Mouse (Mus musculus): Measurements from ENCODE around the gene Shpk. TPM values are rescaled to one million over a fixed set of nuclear protein-coding genes. Genes with fewer than 3 reads are reported as not detected.

Shpk gene
- polyA plus RNA-seq, 1 experiment from 2014 or later: 2.2 TPM

DNA sequence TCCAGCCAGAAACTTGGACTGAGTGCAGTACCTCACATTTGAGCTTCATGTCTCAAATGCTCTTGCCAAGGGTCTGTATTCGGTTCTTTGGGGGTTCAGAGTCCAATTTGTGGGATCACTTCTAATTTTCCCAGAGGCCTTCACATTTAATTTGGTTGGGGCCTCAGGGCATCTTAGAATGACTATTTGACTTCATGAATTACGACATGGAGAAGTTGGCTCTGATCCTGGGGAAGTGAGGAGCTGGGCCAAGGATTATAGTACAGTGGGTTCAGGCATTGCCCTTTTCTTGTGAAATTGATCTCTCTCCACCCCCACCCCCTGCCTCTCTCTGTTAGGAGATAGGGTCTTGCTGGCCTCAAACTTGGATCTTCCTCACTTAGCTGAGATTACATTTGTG, 1.8 kb downstream of the Shpk start:
- Histone ChIP-seq H3K4me3 (replicated peaks) (no peak overlapping the region), H3K9ac (no peak overlapping the region), H3K9me3 (replicated peaks) (no peaks in the 10 kb centered on the region), H3K27me3 (no peaks in the 10 kb centered on the region), H3K36me3 (no peaks in the 10 kb centered on the region), H3K4me2 (no peak overlapping the region), H3K4me1 (replicated peaks) (peaks cover 25% of the 10 kb centered on the region), H3K27ac (no peak overlapping the region)
- WGBS (ENCODE audit: insufficient replicate concordance): 65% methylated on average over 2 of the region's 2 CpGs
- DNase-seq: no peak
- ATAC-seq (ENCODE audit: low read depth): no peak

GRCm38 (mm10) chr11:73201597-73201996, 2.3 kb downstream of the Shpk start:
- Histone ChIP-seq H3K27ac (no peak overlapping the region), H3K9ac (no peak overlapping the region), H3K36me3 (no peaks in the 10 kb centered on the region), H3K27me3 (no peaks in the 10 kb centered on the region), H3K9me3 (replicated peaks) (no peaks in the 10 kb centered on the region), H3K4me1 (replicated peaks) (peaks cover 25% of the 10 kb centered on the region), H3K4me3 (replicated peaks) (no peak overlapping the region), H3K4me2 (no peak overlapping the region)
- ATAC-seq (ENCODE audit: low read depth): no peak
- DNase-seq: no peak
- WGBS (ENCODE audit: insufficient replicate concordance): 41% methylated on average over 4 of the region's 4 CpGs

- Histone ChIP-seq H3K9me3 (replicated peaks) (no peaks in the 10 kb centered on the region), H3K36me3 (no peaks in the 10 kb centered on the region), H3K27me3 (no peaks in the 10 kb centered on the region), H3K9ac (no peak overlapping the region), H3K4me2 (no peak overlapping the region), H3K27ac (no peak overlapping the region), H3K4me1 (replicated peaks) (peaks cover 10% of the 10 kb centered on the region), H3K4me3 (replicated peaks) (no peak overlapping the region)
- DNase-seq (no peak), ATAC-seq (ENCODE audit: low read depth) (no peak)
- 75% methylated on average over 8 of the region's 8 CpGs for WGBS (ENCODE audit: insufficient replicate concordance)
These were observed 4.6 kb downstream of the Shpk start for GRCm38 (mm10) chr11:73203895-73204294.

GRCm38 (mm10) chr11:73205194-73205593, 5.9 kb downstream of the Shpk start:
- H3K4me2 ChIP-seq: no peak overlapping the region
- H3K27ac ChIP-seq: no peak overlapping the region
- H3K4me1 ChIP-seq (replicated peaks): peaks cover 2% of the 10 kb centered on the region
- H3K36me3 ChIP-seq: no peaks in the 10 kb centered on the region
- ATAC-seq (ENCODE audit: low read depth) (no peak), DNase-seq (no peak)
- WGBS (ENCODE audit: insufficient replicate concordance): 61% methylated on average over 7 of the region's 7 CpGs
- no peaks in the 10 kb centered on the region for H3K27me3 ChIP-seq
- H3K9ac ChIP-seq: no peak overlapping the region
- H3K4me3 ChIP-seq (replicated peaks): no peak overlapping the region
- no peaks in the 10 kb centered on the region for H3K9me3 ChIP-seq (replicated peaks)

GRCm38 (mm10) chr11:73207621-73208020, 8.4 kb downstream of the Shpk start:
- no peaks in the 10 kb centered on the region for H3K4me1 ChIP-seq (replicated peaks)
- H3K27ac ChIP-seq: no peak overlapping the region
- H3K4me3 ChIP-seq (replicated peaks): no peak overlapping the region
- H3K9ac ChIP-seq: no peak overlapping the region
- 64% methylated on average over 2 of the region's 2 CpGs for WGBS (ENCODE audit: insufficient replicate concordance)
- H3K36me3 ChIP-seq: no peaks in the 10 kb centered on the region
- H3K27me3 ChIP-seq: no peaks in the 10 kb centered on the region
- ATAC-seq (ENCODE audit: low read depth) (no peak), DNase-seq (no peak)
- no peak overlapping the region for H3K4me2 ChIP-seq
- H3K9me3 ChIP-seq (replicated peaks): no peaks in the 10 kb centered on the region

DNA sequence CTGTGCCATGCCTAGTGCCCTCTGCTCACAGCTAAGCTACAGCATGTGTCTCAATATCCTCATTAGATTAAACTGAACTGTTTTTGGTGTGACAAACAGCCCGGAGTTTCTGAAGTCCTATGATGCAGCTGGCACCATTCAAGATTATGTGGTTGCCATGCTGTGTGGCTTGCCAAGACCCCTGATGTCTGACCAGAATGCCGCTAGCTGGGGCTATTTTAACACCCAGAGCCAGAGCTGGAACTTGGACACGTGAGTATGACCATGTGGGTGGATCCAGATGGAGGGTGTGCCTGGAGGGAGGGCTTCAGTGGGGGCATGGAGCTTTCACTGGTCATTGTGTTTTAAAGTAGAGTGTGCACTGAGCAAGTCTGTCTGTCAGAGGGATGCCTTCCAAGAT, 14.7 kb downstream of the Shpk start:
- no peaks in the 10 kb centered on the region for H3K9me3 ChIP-seq (replicated peaks)
- no peaks in the 10 kb centered on the region for H3K27me3 ChIP-seq
- DNase-seq (no peak), ATAC-seq (ENCODE audit: low read depth) (no peak)
- WGBS (ENCODE audit: insufficient replicate concordance): 55% methylated on average over 3 of the region's 3 CpGs
- no peak overlapping the region for H3K9ac ChIP-seq
- no peaks in the 10 kb centered on the region for H3K4me1 ChIP-seq (replicated peaks)
- no peak overlapping the region for H3K27ac ChIP-seq
- no peaks in the 10 kb centered on the region for H3K36me3 ChIP-seq
- H3K4me2 ChIP-seq: no peak overlapping the region
- no peak overlapping the region for H3K4me3 ChIP-seq (replicated peaks)

DNA sequence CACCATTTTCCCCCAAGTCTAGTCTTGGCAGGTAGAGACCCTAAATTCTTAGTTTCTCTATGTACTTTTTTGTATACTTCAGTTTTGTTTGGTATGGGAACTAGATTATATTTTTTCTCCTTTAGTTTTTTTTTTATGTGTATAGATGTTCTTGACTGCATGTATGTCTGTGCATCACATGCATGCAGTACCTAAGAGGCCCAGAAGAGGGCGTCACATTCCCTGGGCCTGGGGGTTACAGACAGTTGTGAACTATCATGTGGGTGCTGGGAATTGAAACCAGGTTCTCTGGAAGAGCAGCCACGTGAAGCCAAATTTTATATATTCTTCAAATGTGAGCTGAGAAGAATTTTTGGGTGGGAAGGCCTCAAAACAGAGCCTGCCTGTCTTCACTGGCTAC, 20.4 kb downstream of the Shpk start:
- Histone ChIP-seq H3K4me3 (replicated peaks) (no peak overlapping the region), H3K27me3 (no peaks in the 10 kb centered on the region), H3K4me1 (replicated peaks) (no peaks in the 10 kb centered on the region), H3K4me2 (no peak overlapping the region), H3K9ac (no peak overlapping the region), H3K36me3 (no peaks in the 10 kb centered on the region), H3K27ac (no peak overlapping the region), H3K9me3 (replicated peaks) (no peaks in the 10 kb centered on the region)
- 43% methylated on average over 2 of the region's 2 CpGs for WGBS (ENCODE audit: insufficient replicate concordance)
- DNase-seq (no peak), ATAC-seq (ENCODE audit: low read depth) (no peak)

GRCm38 (mm10) chr11:73220651-73221050, 21.4 kb downstream of the Shpk start:
- Histone ChIP-seq H3K9me3 (replicated peaks) (no peaks in the 10 kb centered on the region), H3K4me3 (replicated peaks) (no peak overlapping the region), H3K27me3 (no peaks in the 10 kb centered on the region), H3K4me2 (no peak overlapping the region), H3K36me3 (no peaks in the 10 kb centered on the region), H3K4me1 (replicated peaks) (no peaks in the 10 kb centered on the region), H3K27ac (no peak overlapping the region), H3K9ac (no peak overlapping the region)
- 77% methylated on average over 1 of the region's 1 CpGs for WGBS (ENCODE audit: insufficient replicate concordance)
- DNase-seq (no peak), ATAC-seq (ENCODE audit: low read depth) (no peak)

- ATAC-seq (ENCODE audit: low read depth) (no peak), DNase-seq (no peak)
- Histone ChIP-seq H3K4me3 (replicated peaks) (no peak overlapping the region), H3K4me2 (no peak overlapping the region), H3K36me3 (no peaks in the 10 kb centered on the region), H3K9me3 (replicated peaks) (no peaks in the 10 kb centered on the region), H3K9ac (no peak overlapping the region), H3K4me1 (replicated peaks) (no peaks in the 10 kb centered on the region), H3K27ac (no peak overlapping the region), H3K27me3 (no peaks in the 10 kb centered on the region)
- WGBS (ENCODE audit: insufficient replicate concordance): 30% methylated on average over 5 of the region's 5 CpGs
These were observed 23.6 kb downstream of the Shpk start for GRCm38 (mm10) chr11:73222846-73223245.

GRCm38 (mm10) chr11:73223966-73224365, 24.7 kb downstream of the Shpk start:
- WGBS (ENCODE audit: insufficient replicate concordance): 61% methylated on average over 2 of the region's 2 CpGs
- H3K9me3 ChIP-seq (replicated peaks): no peaks in the 10 kb centered on the region
- no peak overlapping the region for H3K9ac ChIP-seq
- H3K4me1 ChIP-seq (replicated peaks): no peaks in the 10 kb centered on the region
- H3K4me2 ChIP-seq: no peak overlapping the region
- no peak overlapping the region for H3K4me3 ChIP-seq (replicated peaks)
- no peaks in the 10 kb centered on the region for H3K36me3 ChIP-seq
- no peaks in the 10 kb centered on the region for H3K27me3 ChIP-seq
- DNase-seq (no peak), ATAC-seq (ENCODE audit: low read depth) (no peak)
- H3K27ac ChIP-seq: no peak overlapping the region

GRCm38 (mm10) chr11:73225856-73226255, 26.6 kb downstream of the Shpk start:
- Histone ChIP-seq H3K9me3 (replicated peaks) (no peaks in the 10 kb centered on the region), H3K4me1 (replicated peaks) (no peaks in the 10 kb centered on the region), H3K9ac (no peak overlapping the region), H3K27me3 (no peaks in the 10 kb centered on the region), H3K27ac (no peak overlapping the region), H3K4me2 (no peak overlapping the region), H3K36me3 (no peaks in the 10 kb centered on the region), H3K4me3 (replicated peaks) (no peak overlapping the region)
- ATAC-seq (ENCODE audit: low read depth) (no peak), DNase-seq (no peak)
- 66% methylated on average over 6 of the region's 6 CpGs for WGBS (ENCODE audit: insufficient replicate concordance)

DNA sequence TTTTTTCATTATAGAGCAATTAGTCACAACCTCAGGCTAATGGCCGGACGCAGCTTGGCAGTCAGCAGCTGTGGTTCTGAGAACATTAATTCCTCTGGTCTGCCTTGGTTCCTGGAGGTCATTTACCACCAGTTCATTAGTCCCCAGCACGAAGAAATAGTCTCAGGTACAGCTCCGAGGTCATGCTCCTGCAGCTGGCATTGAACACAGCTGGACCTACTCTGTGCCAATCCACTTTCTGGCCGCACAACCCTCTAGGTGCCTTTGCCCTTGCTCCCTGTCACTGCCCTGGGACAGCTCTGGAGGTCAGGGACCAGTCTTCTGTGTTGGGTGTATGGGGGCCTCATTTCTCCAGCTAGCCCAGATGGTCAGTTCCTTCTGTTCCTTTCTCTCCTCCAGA, 29.6 kb downstream of the Shpk start:
- no peak overlapping the region for H3K27ac ChIP-seq
- no peaks in the 10 kb centered on the region for H3K9me3 ChIP-seq (replicated peaks)
- ATAC-seq (ENCODE audit: low read depth) (no peak), DNase-seq (no peak)
- no peak overlapping the region for H3K4me3 ChIP-seq (replicated peaks)
- no peaks in the 10 kb centered on the region for H3K27me3 ChIP-seq
- H3K4me2 ChIP-seq: no peak overlapping the region
- 56% methylated on average over 5 of the region's 5 CpGs for WGBS (ENCODE audit: insufficient replicate concordance)
- H3K9ac ChIP-seq: no peak overlapping the region
- no peaks in the 10 kb centered on the region for H3K36me3 ChIP-seq
- H3K4me1 ChIP-seq (replicated peaks): no peaks in the 10 kb centered on the region

DNA sequence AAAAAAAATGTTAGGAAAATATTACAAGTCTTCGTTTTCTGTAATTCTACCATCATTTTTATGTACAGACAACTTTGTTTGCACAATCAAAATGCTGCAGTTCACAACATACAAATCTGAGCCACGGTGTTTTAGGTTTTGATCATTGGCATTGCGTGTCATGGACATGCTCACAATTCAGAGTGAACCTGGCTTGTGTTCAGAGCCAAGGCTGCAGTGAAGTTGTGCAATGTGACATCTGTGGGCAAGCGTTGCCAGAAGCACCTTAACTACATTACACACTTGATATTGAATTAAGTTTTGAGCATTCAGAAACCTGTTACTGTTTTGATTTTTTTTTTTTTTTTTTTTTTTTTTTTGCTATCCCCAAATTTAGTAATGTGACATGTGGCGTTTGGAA, 30.8 kb downstream of the Shpk start:
- Histone ChIP-seq H3K4me2 (no peak overlapping the region), H3K4me3 (replicated peaks) (no peak overlapping the region), H3K9ac (no peak overlapping the region), H3K4me1 (replicated peaks) (no peaks in the 10 kb centered on the region), H3K27ac (no peak overlapping the region), H3K27me3 (no peaks in the 10 kb centered on the region), H3K36me3 (no peaks in the 10 kb centered on the region), H3K9me3 (replicated peaks) (no peaks in the 10 kb centered on the region)
- no peak for DNase-seq
- WGBS (ENCODE audit: insufficient replicate concordance): 64% methylated on average over 5 of the region's 5 CpGs
- no peak for ATAC-seq (ENCODE audit: low read depth)
